Mouse (Mus musculus) heart, adult 2 months (tissue): Measurements from ENCODE around the gene Hmgb2. TPM values are rescaled to one million over a fixed set of nuclear protein-coding genes. Genes with fewer than 3 reads are reported as not detected.
"Not testable (repeated sequence)": the region's sequence is repeated elsewhere in the genome, so short reads cannot be mapped to it uniquely, and the experiment has no call there.

Experiments
- DNase-seq, 2 experiments: peaks; one replicate each; pipeline ENCODE4 v3.0.0; 2021
- H3K27ac ChIP-seq: fragments of 200-600 bp; 2 replicates; pipeline ENCODE4 v1.8.1; 2022
- H3K27me3 ChIP-seq: fragments of 200-500 bp; 2 replicates; pipeline ENCODE4 v1.6.1; 2012; ENCODE audit warnings: mild to moderate bottlenecking, low read length, inconsistent platforms, mixed read lengths; ENCODE audit not compliant: control insufficient read depth, insufficient read depth
- H3K36me3 ChIP-seq: fragments of 200-500 bp; 2 replicates; pipeline ENCODE4 v1.6.1; 2012; ENCODE audit warnings: low read length, inconsistent platforms; ENCODE audit not compliant: control insufficient read depth, insufficient read depth
- H3K4me1 ChIP-seq: fragments of 200-500 bp; 2 replicates; pipeline ENCODE4 v1.6.1; 2011; ENCODE audit warnings: low read length; ENCODE audit not compliant: control insufficient read depth, insufficient read depth
- H3K4me3 ChIP-seq: fragments of 200-600 bp; 2 replicates; pipeline ENCODE4 v1.8.1; 2022
- H3K79me2 ChIP-seq: fragments of 200-500 bp; replicated peaks from 2 replicates; pipeline ENCODE4 v1.6.1; 2012; ENCODE audit warnings: mild to moderate bottlenecking, inconsistent platforms, low read length, moderate library complexity, mixed read lengths; ENCODE audit not compliant: control insufficient read depth, insufficient read depth
- H3K9ac ChIP-seq: fragments of 200-500 bp; 2 replicates; pipeline ENCODE4 v1.6.1; 2012; ENCODE audit warnings: low read depth, mild to moderate bottlenecking, control low read depth, inconsistent platforms, low read length, mixed read lengths
- CTCF ChIP-seq: fragments of 200-600 bp; IDR thresholded peaks from 2 replicates; pipeline ENCODE4 v1.8.1; 2022; ENCODE audit warnings: antibody characterized with exemption, mild to moderate bottlenecking, moderate library complexity
- EP300 ChIP-seq: fragments of 200-500 bp; IDR thresholded peaks from 2 replicates; pipeline ENCODE4 v1.6.1; 2011; ENCODE audit warnings: low read depth, low read length, control low read depth; ENCODE audit not compliant: insufficient read depth
- POLR2A ChIP-seq: fragments of 200-500 bp; IDR thresholded peaks from 2 replicates; pipeline ENCODE4 v1.6.1; 2011; ENCODE audit warnings: mild to moderate bottlenecking, low read depth, low read length, control low read depth; ENCODE audit not compliant: insufficient read depth
- WGBS: fragments of 180-500 bp; shearing (Covaris S2); methylation state at CpG from one replicate; pipeline ENCODE4 v1.1.7; 2018; 5-methylcytosine and 5-hydroxymethylcytosine counted together
- intact Hi-C: fragments of 180-260 bp; cut with DNase I; formaldehyde crosslinking; loops from one replicate; pipeline ENCODE4 v1.15.1; 2025
- polyA plus RNA-seq: library from polyadenylated mRNA; depleted of rRNA; stranded (reverse); fragments of >200 nt; gene quantifications from 2 replicates; pipeline ENCODE4 v1.2.3, GENCODE M21; 2012
- total RNA-seq, 2 experiments: library from RNA; stranded (reverse); gene quantifications; 2 replicates each; pipeline ENCODE4 v1.2.3; 2021

Hmgb2 gene
- total and polyA plus RNA-seq, 3 experiments, result 1.1 to 9.2 (median 9.1) TPM

- Histone ChIP-seq H3K79me2 (no peaks in the 10 kb centered on the region), H3K36me3 (no peaks in the 10 kb centered on the region), H3K4me3 (no peak overlapping the region), H3K27me3 (no peaks in the 10 kb centered on the region), H3K9ac (no peak overlapping the region), H3K4me1 (peaks cover 2% of the 10 kb centered on the region), H3K27ac (no peak overlapping the region)
- 57% methylated on average over 5 of the region's 5 CpGs for WGBS
- DNase-seq, result peak; percentile 36 to 75
- TF ChIP-seq POLR2A (no peak), CTCF (peak; percentile 77)
- intact Hi-C loops, result loop anchor here (2.0 to 10.0 kb wide), 2 partner anchors 15 to 949 kb away; partner anchors contain the start of genes Cep44 and Fbxo8
These were observed 8.1 kb upstream of the Hmgb2 start for GRCm38 (mm10) chr8:57503641-57504040.

- not testable (repeated sequence) for H3K79me2 ChIP-seq, H3K27me3 ChIP-seq, H3K36me3 ChIP-seq, H3K9ac ChIP-seq, DNase-seq, H3K4me1 ChIP-seq, H3K4me3 ChIP-seq
- 58% methylated on average over 1 of the region's 1 CpGs for WGBS
- H3K27ac ChIP-seq, result peak overlapping the region; percentile 31; the same call in 1 of the 2 replicates
- intact Hi-C loops, result loop anchor here (2.0 to 10.0 kb wide), 2 partner anchors 17 to 951 kb away; partner anchors contain the start of genes Cep44 and Fbxo8
These were observed 6.2 kb upstream of the Hmgb2 start for GRCm38 (mm10) chr8:57505500-57505899.

GRCm38 (mm10) chr8:57507556-57508063 is 4.1 kb upstream of the Hmgb2 start:
- DNase-seq, result no peak
- no peak overlapping the region for H3K9ac ChIP-seq
- H3K4me3 ChIP-seq, result no peak overlapping the region
- no peak for TF ChIP-seq POLR2A
- no peak for TF ChIP-seq EP300
- TF ChIP-seq CTCF, result no peak
- H3K27ac ChIP-seq, result no peak overlapping the region; the same call in 1 of the 2 replicates
- H3K4me1 ChIP-seq, result peaks cover 5% of the 10 kb centered on the region
- WGBS, result 90% methylated on average over 4 of the region's 4 CpGs
- no peaks in the 10 kb centered on the region for H3K79me2 ChIP-seq
- intact Hi-C loops, result loop anchor here (10.0 kb wide), 1 partner anchor 953 kb away; the partner anchor contains the start of genes Cep44 and Fbxo8
- peaks cover 2% of the 10 kb centered on the region for H3K36me3 ChIP-seq
- no peaks in the 10 kb centered on the region for H3K27me3 ChIP-seq

GRCm38 (mm10) chr8:57508657-57509056 is 3.0 kb upstream of the Hmgb2 start:
- Histone ChIP-seq H3K27ac (peak overlapping the region; percentile 65), H3K4me3 (no peak overlapping the region), H3K36me3 (peaks cover 6% of the 10 kb centered on the region), H3K9ac (no peak overlapping the region), H3K4me1 (peaks cover 5% of the 10 kb centered on the region), H3K79me2 (no peaks in the 10 kb centered on the region), H3K27me3 (no peaks in the 10 kb centered on the region)
- intact Hi-C loops, result loop anchor here (10.0 kb wide), 1 partner anchor 954 kb away; the partner anchor contains the start of genes Cep44 and Fbxo8
- WGBS, result 47% methylated on average over 4 of the region's 4 CpGs
- no peak for DNase-seq
- TF ChIP-seq POLR2A, result no peak
- TF ChIP-seq CTCF, result no peak
- TF ChIP-seq EP300, result 0 out of 2 replicates have a peak, but pooled peaks have one; percentile 9

GRCm38 (mm10) chr8:57510791-57511315 is 854 bp upstream of the Hmgb2 start:
- TF ChIP-seq CTCF (no peak), POLR2A (no peak), EP300 (no peak)
- peak overlapping the region; percentile 84 for H3K4me3 ChIP-seq
- peak overlapping the region; percentile 75 for H3K27ac ChIP-seq
- no peak for DNase-seq
- H3K4me1 ChIP-seq, result peaks cover 2% of the 10 kb centered on the region
- intact Hi-C loops, result loop anchor here (5.0 kb wide), 1 partner anchor 79 kb away; no protein-coding TSS in a partner anchor
- peaks cover 7% of the 10 kb centered on the region for H3K36me3 ChIP-seq
- H3K79me2 ChIP-seq, result no peaks in the 10 kb centered on the region
- peak overlapping the region; percentile 43 for H3K9ac ChIP-seq
- no peaks in the 10 kb centered on the region for H3K27me3 ChIP-seq
- WGBS, result 2% methylated on average over 31 of the region's 31 CpGs
